Mouse (Mus musculus): ENCODE results near the gene Fbll1.

GRCm38 (mm10) chr11:35837156-35838126 is 38.8 kb upstream of the Fbll1 start:
- TF ChIP-seq CTCF (IDR thresholded peaks at IDR 0.05; ENCODE audit: borderline replicate concordance, insufficient read depth, low read depth, low read length) (no peak), POLR2A (IDR thresholded peaks at IDR 0.05; ENCODE audit: borderline replicate concordance, insufficient read depth, low read length) (no peak)

Measured in cerebellum, adult 2 months (tissue).